In genomic region chr11:20830686-20831505, GRCm38 (mm10) we compare ENCODE assay signal across 8 mouse cellular contexts. TPM values are rescaled to one million over a fixed set of nuclear protein-coding genes. Genes with fewer than 3 reads are reported as not detected.
DNase-seq lines count a peak whose midpoint lies in the region; ATAC-seq and TF ChIP-seq lines count a peak whose summit lies in the region.

Gene Lgalsl, minus strand, starts transcription at chr11:20831056.

- TF ChIP-seq CTCF in brain, embryonic 14.5 days (IDR thresholded peaks at IDR 0.05; ENCODE audit: borderline replicate concordance, extremely low read depth, insufficient read depth, insufficient read length) = no peak
- TF ChIP-seq CTCF in kidney, postnatal 0 days (IDR thresholded peaks at IDR 0.05; ENCODE audit: low read depth) = no peak

- peak; percentile 62 for ATAC-seq in heart, embryonic 13.5 days (ENCODE audit: extremely low read depth, insufficient number of reproducible peaks, low FRiP score, low TSS enrichment)
- ATAC-seq in kidney, postnatal 0 days (replicated peaks; ENCODE audit: low FRiP score, low read depth) = peak; percentile 91
- ATAC-seq in liver, embryonic 11.5 days (replicated peaks; ENCODE audit: low FRiP score) = peak; percentile 88

- peaks cover 35% of the 10 kb centered on the region for H3K36me3 ChIP-seq in forebrain, embryonic 10.5 days (replicated peaks)
- H3K36me3 ChIP-seq in heart, embryonic 13.5 days = peaks cover 34% of the 10 kb centered on the region
- 0 out of 2 replicates have a peak, but pooled peaks cover 3% of the 10 kb centered on the region for H3K36me3 ChIP-seq in kidney, postnatal 0 days (ENCODE audit: insufficient read depth, low read length)
- H3K36me3 ChIP-seq in liver, embryonic 11.5 days (ENCODE audit: control insufficient read depth, insufficient read depth, low read length) = 0 out of 2 replicates have a peak, but pooled peaks cover 6% of the 10 kb centered on the region
- H3K36me3 ChIP-seq in splenic B cell, adult 2 months (ENCODE audit: control insufficient read depth, insufficient read depth, low read length, poor library complexity, severe bottlenecking) = no peaks in the 10 kb centered on the region

- peak within 1 kb of the TSS; percentile 89 for H3K4me2 ChIP-seq in heart, embryonic 13.5 days
- peak within 1 kb of the TSS; percentile 83 for H3K4me2 ChIP-seq in kidney, postnatal 0 days (ENCODE audit: low read length)
- H3K4me2 ChIP-seq in liver, embryonic 11.5 days = peak within 1 kb of the TSS; percentile 78

- peak within 1 kb of the TSS; percentile 94 for H3K4me3 ChIP-seq in forebrain, embryonic 10.5 days
- peak within 1 kb of the TSS; percentile 95 for H3K4me3 ChIP-seq in heart, embryonic 13.5 days
- peak within 1 kb of the TSS; percentile 91 for H3K4me3 ChIP-seq in kidney, postnatal 0 days (replicated peaks; ENCODE audit: low read depth, low read length)
- peak within 1 kb of the TSS; percentile 92 for H3K4me3 ChIP-seq in liver, embryonic 11.5 days (ENCODE audit: low read depth, low read length)

- peaks cover 40% of the 10 kb centered on the region for H3K4me1 ChIP-seq in forebrain, embryonic 10.5 days
- peaks cover 20% of the 10 kb centered on the region for H3K4me1 ChIP-seq in heart, embryonic 13.5 days
- H3K4me1 ChIP-seq in kidney, postnatal 0 days (replicated peaks; ENCODE audit: insufficient read depth, low read length) = peaks cover 31% of the 10 kb centered on the region
- H3K4me1 ChIP-seq in liver, embryonic 11.5 days (replicated peaks; ENCODE audit: control insufficient read depth, insufficient read depth, low read length) = peaks cover 9% of the 10 kb centered on the region

- H3K9ac ChIP-seq in heart, embryonic 13.5 days = peak within 1 kb of the TSS; percentile 97
- peak within 1 kb of the TSS; percentile 95 for H3K9ac ChIP-seq in kidney, postnatal 0 days (ENCODE audit: low read depth, low read length)
- H3K9ac ChIP-seq in liver, embryonic 11.5 days (ENCODE audit: low read depth, low read length) = peak within 1 kb of the TSS; percentile 90

- H3K27me3 ChIP-seq in forebrain, embryonic 10.5 days (ENCODE audit: poor library complexity, severe bottlenecking) = peaks cover 39% of the 10 kb centered on the region
- H3K27me3 ChIP-seq in heart, embryonic 13.5 days (replicated peaks) = no peaks in the 10 kb centered on the region
- no peaks in the 10 kb centered on the region for H3K27me3 ChIP-seq in kidney, postnatal 0 days (ENCODE audit: insufficient read depth, low read length)
- H3K27me3 ChIP-seq in liver, embryonic 11.5 days (replicated peaks; ENCODE audit: control insufficient read depth, insufficient read depth, low read length) = peaks cover 19% of the 10 kb centered on the region; the same call in 1 of the 2 replicates
- H3K27me3 ChIP-seq in splenic B cell, adult 2 months (ENCODE audit: control insufficient read depth, insufficient read depth, low read length, poor library complexity, severe bottlenecking) = no peaks in the 10 kb centered on the region; the same call in 1 of the 2 replicates

- peak within 1 kb of the TSS; percentile 97 for H3K27ac ChIP-seq in forebrain, embryonic 10.5 days
- H3K27ac ChIP-seq in heart, embryonic 13.5 days (replicated peaks) = peak within 1 kb of the TSS; percentile 90
- H3K27ac ChIP-seq in kidney, postnatal 0 days = peak within 1 kb of the TSS; percentile 92
- H3K27ac ChIP-seq in liver, embryonic 11.5 days (ENCODE audit: low read depth, low read length) = no peak within 1 kb of the TSS

- DNase-seq in CD4-positive, CD25-positive, alpha-beta regulatory T cell, adult 2 months (ENCODE audit: low read depth, low spot score) = peak; percentile 62
- peak; percentile 80 for DNase-seq in brain, embryonic 14.5 days (ENCODE audit: low read depth)
- peak; percentile 69 for DNase-seq in forebrain, embryonic 10.5 days (ENCODE audit: extremely low spot score, low spot score)
- DNase-seq in kidney, postnatal 0 days (ENCODE audit: low spot score) = peak; percentile 67
- DNase-seq in liver, embryonic 11.5 days (ENCODE audit: low spot score) = peak; percentile 79
- peak; percentile 52 for DNase-seq in naive thymus-derived CD4-positive, alpha-beta T cell, adult 2 months (ENCODE audit: low read depth)
- peak; percentile 43 for DNase-seq in splenic B cell, adult 2 months (ENCODE audit: low read depth, low spot score)

- under 1% methylated on average over 96 of the region's 102 CpGs for WGBS in forebrain, embryonic 10.5 days
- under 1% methylated on average over 102 of the region's 102 CpGs for WGBS in heart, embryonic 13.5 days
- under 1% methylated on average over 93 of the region's 102 CpGs for WGBS in kidney, postnatal 0 days
- under 1% methylated on average over 101 of the region's 102 CpGs for WGBS in liver, embryonic 11.5 days

- TF ChIP-seq POLR2A in brain, embryonic 14.5 days (IDR thresholded peaks at IDR 0.05; ENCODE audit: borderline replicate concordance, extremely low read depth, insufficient read depth, insufficient read length, poor library complexity, severe bottlenecking) = peak; percentile 90

- no peaks in the 10 kb centered on the region for H3K9me3 ChIP-seq in forebrain, embryonic 10.5 days
- no peaks in the 10 kb centered on the region for H3K9me3 ChIP-seq in heart, embryonic 13.5 days
- no peaks in the 10 kb centered on the region for H3K9me3 ChIP-seq in kidney, postnatal 0 days (replicated peaks; ENCODE audit: low read length)
- no peaks in the 10 kb centered on the region for H3K9me3 ChIP-seq in liver, embryonic 11.5 days (ENCODE audit: control insufficient read depth, low read length)

RNA-seq across cellular contexts. Expression of gene Lgalsl, which starts in this region (rescaled TPM):
- polyA plus RNA-seq in brain, embryonic 14.5 days (2012; rRNA removed) = 32.4 and 36.4 TPM in 2 replicates
- polyA plus RNA-seq in forebrain, embryonic 10.5 days (2016; fragmentation: Nextera tagmentation; extraction: Ambion mirVana) = 26.5 and 27.2 TPM in 2 replicates
- polyA plus RNA-seq in heart, embryonic 13.5 days (2015; fragmentation: Nextera tagmentation; extraction: Ambion mirVana) = 35.1 and 37.5 TPM in 2 replicates
- polyA plus RNA-seq in kidney, postnatal 0 days (2015; fragmentation: Nextera tagmentation; extraction: Ambion mirVana) = 31.3 and 33.8 TPM in 2 replicates
- 20.4 and 25.4 TPM in 2 replicates for polyA plus RNA-seq in liver, embryonic 11.5 days (2014; fragmentation: Nextera tagmentation; extraction: Ambion mirVana)
